Mouse (Mus musculus): ENCODE measurements around the gene Epor. TPM values are rescaled to one million over a fixed set of nuclear protein-coding genes. Genes with fewer than 3 reads are reported as not detected.

Epor gene
- total and polyA plus RNA-seq, 3 experiments = 192 to 440 TPM; not detected in 1

DNA sequence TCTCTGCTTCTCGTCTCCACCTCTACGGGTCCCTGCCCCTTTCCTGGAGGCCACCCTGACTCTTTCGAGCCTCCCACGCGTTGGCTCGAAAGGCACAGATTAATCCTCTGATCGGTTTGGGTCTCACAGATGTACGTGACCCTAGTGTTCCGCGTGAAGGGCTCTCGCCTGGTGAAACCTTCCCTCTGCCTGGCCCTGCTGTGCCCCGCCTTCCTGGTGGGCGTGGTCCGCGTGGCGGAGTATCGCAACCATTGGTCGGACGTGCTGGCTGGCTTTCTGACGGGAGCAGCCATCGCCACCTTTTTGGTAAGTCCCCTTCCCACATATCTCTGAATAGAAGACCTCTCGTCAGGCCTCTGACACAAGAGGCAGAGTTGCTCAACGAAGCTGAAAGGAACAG lies 19.0 kb downstream of the Epor start:
- no peak overlapping the region for H3K9ac ChIP-seq (ENCODE audit: control insufficient read depth, low read depth, low read length, poor library complexity, severe bottlenecking)
- peaks cover 0 to 13% of the 10 kb centered on the region in 2 experiments; a peak in 2 of 4 replicates for H3K4me1 ChIP-seq (ENCODE audit: control insufficient read depth in 1 of 2, insufficient read depth in 2 of 2, low read length in 2 of 2)
- no peaks in the 10 kb centered on the region for H3K27me3 ChIP-seq (ENCODE audit: control insufficient read depth in 1 of 2, insufficient read depth in 2 of 2, low read length in 2 of 2)
- H3K27ac ChIP-seq (ENCODE audit: control insufficient read depth, low read depth, low read length) = no peak overlapping the region
- TF ChIP-seq MYC (IDR thresholded peaks at IDR 0.05; ENCODE audit: low read depth, low read length) (no peak), RCOR1 (IDR thresholded peaks at IDR 0.05; ENCODE audit: low read depth, low read length) (no peak), CHD2 (IDR thresholded peaks at IDR 0.05; ENCODE audit: low read length) (no peak), ZC3H11A (IDR thresholded peaks at IDR 0.05; ENCODE audit: low read depth, low read length) (no peak), ZNF384 (IDR thresholded peaks at IDR 0.05; ENCODE audit: low read depth, low read length) (no peak), CHD1 (IDR thresholded peaks at IDR 0.05; ENCODE audit: low read depth, low read length) (no peak), TAL1 (IDR thresholded peaks at IDR 0.05; ENCODE audit: low read length) (no peak), TCF12 (IDR thresholded peaks at IDR 0.05; ENCODE audit: low read depth, low read length) (no peak), HCFC1 (IDR thresholded peaks at IDR 0.05; ENCODE audit: low read depth, low read length) (no peak), ZMIZ1 (IDR thresholded peaks at IDR 0.05; ENCODE audit: low read depth, low read length) (no peak), MYB (IDR thresholded peaks at IDR 0.05; ENCODE audit: low read depth, low read length) (no peak), MXI1 (IDR thresholded peaks at IDR 0.05; ENCODE audit: low read depth, low read length) (no peak), GATA1 (IDR thresholded peaks at IDR 0.05; ENCODE audit: low read depth, low read length) (no peak), JUND (IDR thresholded peaks at IDR 0.05; ENCODE audit: low read depth, low read length) (no peak), MAZ (IDR thresholded peaks at IDR 0.05; ENCODE audit: low read depth, low read length) (no peak)
- no peaks in the 10 kb centered on the region for H3K79me2 ChIP-seq (ENCODE audit: control insufficient read depth, insufficient read depth, low read length, poor library complexity)
- H3K9me3 ChIP-seq (replicated peaks; ENCODE audit: insufficient read depth, low read length) = no peaks in the 10 kb centered on the region
- no peak for DNase-seq (ENCODE audit: low read depth, low spot score)
- H3K36me3 ChIP-seq (ENCODE audit: control insufficient read depth in 1 of 2, insufficient read depth in 2 of 2, low read length in 2 of 2) = peaks cover 0 to 6% of the 10 kb centered on the region in 2 experiments; a peak in 2 of 4 replicates
- H3K4me3 ChIP-seq (ENCODE audit: control insufficient read depth in 1 of 2, insufficient read depth in 1 of 2, low read depth in 2 of 2, low read length in 2 of 2) = no peak overlapping the region

DNA sequence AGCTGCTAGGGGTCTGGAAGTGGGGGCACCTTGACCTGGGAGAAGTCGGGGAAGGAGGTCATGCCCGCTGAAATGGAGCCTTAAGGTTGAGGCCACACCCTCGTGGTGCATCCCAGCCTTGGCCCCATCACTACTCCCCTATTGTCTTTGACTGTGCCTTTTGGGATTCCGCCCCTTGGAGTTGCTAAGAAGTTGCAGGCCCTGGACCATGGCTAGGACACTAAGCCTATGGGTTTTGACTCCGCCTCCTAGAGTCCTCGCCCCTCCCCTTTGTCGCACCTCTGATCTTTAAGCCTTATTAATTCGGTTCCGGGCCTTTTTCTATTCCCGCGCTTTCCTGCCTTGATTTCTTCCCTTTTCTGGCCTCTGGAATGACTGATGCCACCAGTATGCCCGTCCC lies 19.7 kb downstream of the Epor start:
- no peaks in the 10 kb centered on the region for H3K79me2 ChIP-seq (ENCODE audit: control insufficient read depth, insufficient read depth, low read length, poor library complexity)
- no peak for TF ChIP-seq CHD2 (IDR thresholded peaks at IDR 0.05; ENCODE audit: low read length)
- H3K9me3 ChIP-seq (replicated peaks; ENCODE audit: insufficient read depth, low read length) = no peaks in the 10 kb centered on the region
- H3K4me1 ChIP-seq (ENCODE audit: control insufficient read depth in 1 of 2, insufficient read depth in 2 of 2, low read length in 2 of 2) = peaks cover 0 to 13% of the 10 kb centered on the region in 2 experiments; a peak in 2 of 4 replicates
- no peak overlapping the region for H3K27ac ChIP-seq (ENCODE audit: control insufficient read depth, low read depth, low read length)
- peaks cover 0 to 6% of the 10 kb centered on the region in 2 experiments; a peak in 2 of 4 replicates for H3K36me3 ChIP-seq (ENCODE audit: control insufficient read depth in 1 of 2, insufficient read depth in 2 of 2, low read length in 2 of 2)
- H3K4me3 ChIP-seq (ENCODE audit: control insufficient read depth in 1 of 2, insufficient read depth in 1 of 2, low read depth in 2 of 2, low read length in 2 of 2) = no peak overlapping the region
- H3K27me3 ChIP-seq (ENCODE audit: control insufficient read depth in 1 of 2, insufficient read depth in 2 of 2, low read length in 2 of 2) = no peaks in the 10 kb centered on the region
- no peak overlapping the region for H3K9ac ChIP-seq (ENCODE audit: control insufficient read depth, low read depth, low read length, poor library complexity, severe bottlenecking)
- no peak for DNase-seq (ENCODE audit: low read depth, low spot score)

DNA sequence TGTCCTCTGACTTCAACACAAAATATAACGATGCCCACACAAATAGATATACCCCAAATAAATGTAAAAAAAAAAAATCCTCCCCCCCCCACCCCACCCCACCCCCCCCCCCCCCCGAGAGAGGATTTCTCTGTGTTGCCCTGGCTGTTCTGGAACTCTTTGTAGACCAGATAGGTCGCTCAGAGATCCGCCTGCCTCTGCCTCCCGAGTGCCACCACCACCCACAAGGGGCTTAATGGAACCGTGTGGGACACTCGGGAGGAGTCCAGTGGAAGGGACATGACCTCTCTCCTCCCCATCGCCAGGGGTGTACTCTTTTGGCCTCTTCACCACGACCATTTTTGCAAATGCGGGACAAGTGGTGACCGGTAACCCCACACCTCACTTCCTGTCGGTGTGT lies 20.3 kb downstream of the Epor start:
- H3K4me1 ChIP-seq (ENCODE audit: control insufficient read depth in 1 of 2, insufficient read depth in 2 of 2, low read length in 2 of 2) = peaks cover 0 to 13% of the 10 kb centered on the region in 2 experiments; a peak in 2 of 4 replicates
- no peak overlapping the region for H3K27ac ChIP-seq (ENCODE audit: control insufficient read depth, low read depth, low read length)
- H3K9me3 ChIP-seq (replicated peaks; ENCODE audit: insufficient read depth, low read length) = no peaks in the 10 kb centered on the region
- H3K36me3 ChIP-seq (ENCODE audit: control insufficient read depth in 1 of 2, insufficient read depth in 2 of 2, low read length in 2 of 2) = peaks cover 0 to 6% of the 10 kb centered on the region in 2 experiments; a peak in 2 of 4 replicates
- H3K27me3 ChIP-seq (ENCODE audit: control insufficient read depth in 1 of 2, insufficient read depth in 2 of 2, low read length in 2 of 2) = no peaks in the 10 kb centered on the region
- H3K79me2 ChIP-seq (ENCODE audit: control insufficient read depth, insufficient read depth, low read length, poor library complexity) = no peaks in the 10 kb centered on the region
- no peak overlapping the region for H3K9ac ChIP-seq (ENCODE audit: control insufficient read depth, low read depth, low read length, poor library complexity, severe bottlenecking)
- no peak overlapping the region for H3K4me3 ChIP-seq (ENCODE audit: control insufficient read depth in 1 of 2, insufficient read depth in 1 of 2, low read depth in 2 of 2, low read length in 2 of 2)
- TF ChIP-seq MYC (IDR thresholded peaks at IDR 0.05; ENCODE audit: low read depth, low read length) (no peak), MAZ (IDR thresholded peaks at IDR 0.05; ENCODE audit: low read depth, low read length) (no peak), MXI1 (IDR thresholded peaks at IDR 0.05; ENCODE audit: low read depth, low read length) (no peak), POLR2AphosphoS2 (IDR thresholded peaks at IDR 0.05; ENCODE audit: low read length) (no peak), POLR2AphosphoS5 (IDR thresholded peaks at IDR 0.05; ENCODE audit: borderline replicate concordance, low read depth, low read length) (no peak), SMC3 (IDR thresholded peaks at IDR 0.05; ENCODE audit: low read depth, low read length) (no peak), HCFC1 (IDR thresholded peaks at IDR 0.05; ENCODE audit: low read depth, low read length) (no peak)
- no peak for DNase-seq (ENCODE audit: low read depth, low spot score)
